Mouse (Mus musculus) liver, embryonic 14.5 days (tissue): Measurements from ENCODE around the gene Rps29.

Experiments used
- CTCF ChIP-seq: IDR thresholded peaks from 2 replicates; pipeline ENCODE4 v1.5.1; 2016; ENCODE audit warnings: antibody characterized with exemption, low read depth, control low read depth
- EP300 ChIP-seq: IDR thresholded peaks from 2 replicates; pipeline ENCODE4 v1.6.1; 2016; ENCODE audit warnings: antibody characterized with exemption, low read depth

GRCm38 (mm10) chr12:69207396-69207795 is 48.4 kb upstream of the Rps29 start:
- TF ChIP-seq EP300 (no peak), CTCF (no peak)
